Mouse (Mus musculus) 3134 (cell line): ENCODE data around the gene Rrm1.
"Not testable (repeated sequence)": the region's sequence is repeated elsewhere in the genome, so short reads cannot be mapped to it uniquely, and the experiment has no call there.

Source experiments
- DNase-seq: peaks from one replicate; pipeline ENCODE4 v3.0.0-alpha.2; 2011; ENCODE audit warnings: low spot score; ENCODE audit not compliant: insufficient read length; ENCODE audit errors: extremely low read depth

The Rrm1 gene

DNA sequence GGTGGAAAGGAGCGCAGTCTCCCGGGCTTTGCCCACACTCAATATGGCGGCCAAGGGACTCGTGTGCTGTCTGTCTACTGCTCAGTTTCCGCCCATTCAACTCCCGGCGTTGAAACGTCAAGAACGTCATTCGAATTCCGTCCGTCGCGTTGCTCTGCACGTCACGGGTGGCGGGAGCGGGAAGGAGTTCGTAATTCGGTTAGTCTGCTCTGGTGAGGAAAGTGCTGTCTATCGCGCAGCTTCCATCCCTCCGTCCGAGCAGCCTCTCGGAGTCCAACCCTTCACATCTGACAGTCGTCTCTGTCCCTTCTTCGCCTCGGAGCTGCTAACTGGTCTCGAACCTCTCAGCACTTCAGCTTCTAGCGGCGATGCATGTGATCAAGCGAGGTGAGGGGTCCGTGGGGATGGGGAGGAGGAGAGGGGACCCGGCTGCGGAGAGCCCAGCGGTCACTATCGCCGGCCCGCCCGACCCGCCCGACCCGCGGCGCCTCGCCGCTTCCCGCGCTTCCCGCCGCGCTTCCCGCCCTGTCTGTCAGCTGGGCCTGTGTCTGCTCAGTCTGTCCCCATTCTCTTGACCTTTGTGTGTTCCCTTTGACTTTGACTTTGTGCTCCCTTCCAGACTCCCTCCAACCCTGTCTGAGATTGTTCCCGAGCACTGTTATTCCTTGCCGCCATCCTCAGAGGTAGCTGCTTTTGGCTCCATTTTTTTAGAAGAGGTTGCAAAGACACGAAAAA is at the start of gene Rrm1:
Gene Rrm1, plus strand, starts transcription at position 39 of the 735 bp plus-strand sequence.
- peak; percentile 92 for DNase-seq

DNA sequence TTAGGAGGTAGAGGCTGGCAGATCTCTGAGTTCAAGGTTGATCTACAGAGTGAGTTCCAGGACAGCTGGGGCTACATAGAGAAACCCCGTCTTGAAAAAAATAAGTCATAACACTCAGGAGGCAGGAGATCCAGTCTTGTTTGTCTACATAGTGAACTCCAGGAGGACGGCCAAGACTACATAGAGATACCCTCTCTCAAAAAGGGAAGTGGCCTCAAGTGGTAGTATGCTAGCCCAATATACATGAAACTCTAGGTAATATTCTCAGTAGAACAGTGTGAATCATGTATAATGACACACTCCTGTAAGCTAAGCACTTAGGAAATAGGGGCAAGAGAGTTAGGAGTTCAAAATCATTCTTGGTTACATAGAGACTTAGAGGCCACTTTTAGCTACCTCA is 47.6 kb upstream of the Rrm1 start:
- DNase-seq, result no peak

GRCm38 (mm10) chr7:102395894-102396293 is 45.6 kb upstream of the Rrm1 start:
- no peak for DNase-seq

DNA sequence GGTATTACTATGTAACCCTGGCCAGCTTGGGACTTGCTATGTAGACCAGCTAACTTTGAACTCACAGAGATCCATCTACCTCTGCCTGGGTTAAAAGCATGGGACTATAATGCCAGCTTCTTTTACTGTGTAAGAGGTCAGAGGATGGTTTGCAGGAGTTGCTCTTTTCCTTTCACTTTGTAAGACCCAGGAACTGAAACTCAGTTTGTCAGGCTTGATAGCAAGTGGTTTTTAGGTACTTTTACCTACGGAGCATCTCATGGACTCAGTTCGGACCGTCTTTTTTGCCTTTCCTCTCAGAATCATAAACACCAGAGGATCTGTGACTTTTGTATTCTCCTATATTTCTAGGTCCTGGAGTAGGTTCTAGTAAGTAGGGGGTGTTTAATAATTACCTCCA is 45.2 kb upstream of the Rrm1 start:
- no peak for DNase-seq

DNA sequence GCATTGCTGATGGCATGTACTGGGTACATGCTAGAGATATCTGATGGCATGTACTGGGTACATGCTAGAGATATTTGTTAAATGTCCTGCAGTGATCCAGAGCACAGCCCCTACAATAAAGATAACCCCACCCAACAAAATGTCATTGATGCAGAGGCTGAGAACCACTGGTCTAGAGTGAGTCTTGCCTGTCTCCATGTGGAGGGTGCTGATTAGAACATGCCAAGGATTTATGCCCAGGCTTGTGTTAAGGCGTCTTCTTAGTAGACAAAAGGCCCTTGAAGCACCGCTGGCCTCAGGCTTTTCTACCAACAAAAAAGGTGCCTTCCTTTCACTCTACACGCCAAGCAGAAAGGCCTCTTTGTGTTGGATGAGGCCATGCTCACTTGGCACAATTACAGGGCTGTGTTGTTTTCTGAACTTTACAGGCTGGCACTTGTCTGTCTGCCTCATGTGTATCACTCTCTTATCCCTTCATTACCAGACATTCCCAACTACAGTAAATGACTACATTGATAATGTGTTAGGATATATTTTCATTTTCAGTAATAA is 42.2 kb upstream of the Rrm1 start:
- DNase-seq, result no peak

GRCm38 (mm10) chr7:102404118-102404517 is 37.4 kb upstream of the Rrm1 start:
- DNase-seq, result no peak

DNA sequence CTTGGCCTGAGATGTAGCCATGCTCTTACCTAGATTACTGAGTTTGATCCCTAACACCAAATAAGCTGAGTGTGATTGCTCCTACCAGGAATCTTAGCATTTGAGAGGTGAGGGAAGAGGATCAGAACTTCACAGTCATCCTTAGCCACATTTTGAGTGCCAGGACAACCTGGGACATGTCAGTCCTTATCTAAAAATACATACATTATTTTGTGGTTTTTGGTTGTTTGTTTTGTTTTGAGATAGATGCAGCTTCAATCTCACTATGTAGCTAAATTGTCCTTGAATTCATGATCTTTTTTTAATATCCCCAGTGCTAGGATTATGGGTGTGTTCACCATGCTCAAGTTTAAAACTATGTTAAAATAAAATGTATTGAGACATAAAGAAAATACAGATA is 34.1 kb upstream of the Rrm1 start:
- no peak for DNase-seq

DNA sequence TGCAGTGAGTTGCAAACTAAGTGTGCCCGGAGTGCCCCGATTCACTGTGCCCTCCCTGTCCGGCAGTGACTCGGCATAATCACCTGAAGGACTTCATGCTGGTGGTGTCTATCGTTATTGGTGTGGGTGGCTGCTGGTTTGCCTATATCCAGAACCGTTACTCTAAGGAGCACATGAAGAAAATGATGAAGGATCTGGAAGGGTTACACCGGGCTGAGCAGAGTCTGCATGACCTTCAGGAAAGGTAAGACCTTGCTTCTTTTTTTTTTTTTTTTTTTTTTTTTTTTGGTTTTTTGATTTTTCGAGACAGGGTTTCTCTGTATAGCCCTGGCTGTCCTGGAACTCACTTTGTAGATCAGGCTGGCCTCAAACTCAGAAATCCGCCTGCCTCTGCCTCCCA is 26.2 kb upstream of the Rrm1 start:
- DNase-seq, result not testable (repeated sequence)

GRCm38 (mm10) chr7:102415841-102416240 is 25.7 kb upstream of the Rrm1 start:
- DNase-seq, result no peak

DNA sequence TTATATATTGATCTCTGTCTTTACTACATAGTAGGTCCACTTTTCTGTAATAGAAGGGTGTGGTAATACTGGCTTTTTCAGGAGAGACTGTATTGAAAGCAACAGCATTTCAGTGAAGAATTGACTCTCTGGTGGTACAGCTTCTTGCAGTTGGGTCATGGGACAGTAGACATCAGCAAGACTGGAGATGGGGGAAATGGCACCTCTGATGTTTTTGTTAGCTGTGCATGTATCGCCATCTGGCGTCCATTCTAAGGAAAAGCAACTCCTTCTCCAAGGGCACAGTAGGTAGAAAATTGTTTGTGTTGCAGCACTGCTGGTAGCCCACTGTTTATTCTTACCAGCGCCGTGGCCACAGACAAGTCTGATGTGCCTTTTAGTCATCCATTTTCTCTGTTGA is 24.1 kb upstream of the Rrm1 start:
- DNase-seq, result peak; percentile 19

GRCm38 (mm10) chr7:102422036-102422435 is 19.5 kb upstream of the Rrm1 start:
- DNase-seq, result no peak

DNA sequence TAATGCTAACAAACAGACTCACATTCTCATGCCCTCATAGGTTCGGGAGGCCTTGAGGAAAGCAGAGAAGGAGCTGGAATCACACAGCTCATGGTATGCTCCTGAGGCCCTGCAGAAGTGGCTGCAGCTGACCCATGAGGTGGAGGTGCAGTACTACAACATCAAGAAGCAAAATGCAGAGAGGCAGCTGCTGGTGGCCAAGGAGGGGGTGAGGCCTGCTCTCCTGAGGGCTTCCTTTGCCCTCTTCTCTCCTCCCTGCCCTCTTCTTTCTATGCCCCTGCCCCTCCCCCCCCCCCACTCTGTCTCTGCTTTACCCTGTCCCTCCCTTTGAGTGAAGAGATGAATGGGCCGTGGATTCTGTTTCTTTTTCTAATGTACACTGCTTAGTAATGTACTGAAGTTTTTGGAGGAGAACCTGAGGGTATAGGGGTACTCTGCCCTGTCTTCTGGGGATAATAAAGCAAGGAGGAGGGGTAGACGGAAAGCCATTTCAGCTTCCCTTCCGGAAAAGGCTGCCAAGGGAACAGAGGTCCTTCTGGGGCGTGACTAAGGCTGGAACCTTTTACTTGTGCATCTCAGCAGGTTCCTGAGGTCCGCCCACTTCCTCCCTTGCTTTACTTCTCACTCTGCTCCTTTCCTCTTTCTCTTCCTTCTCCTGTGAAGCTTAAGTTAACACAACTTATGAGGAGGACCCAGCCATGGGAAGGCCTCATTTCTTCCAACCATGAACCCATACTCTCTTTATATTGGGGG is 15.4 kb upstream of the Rrm1 start:
- no peak for DNase-seq

DNA sequence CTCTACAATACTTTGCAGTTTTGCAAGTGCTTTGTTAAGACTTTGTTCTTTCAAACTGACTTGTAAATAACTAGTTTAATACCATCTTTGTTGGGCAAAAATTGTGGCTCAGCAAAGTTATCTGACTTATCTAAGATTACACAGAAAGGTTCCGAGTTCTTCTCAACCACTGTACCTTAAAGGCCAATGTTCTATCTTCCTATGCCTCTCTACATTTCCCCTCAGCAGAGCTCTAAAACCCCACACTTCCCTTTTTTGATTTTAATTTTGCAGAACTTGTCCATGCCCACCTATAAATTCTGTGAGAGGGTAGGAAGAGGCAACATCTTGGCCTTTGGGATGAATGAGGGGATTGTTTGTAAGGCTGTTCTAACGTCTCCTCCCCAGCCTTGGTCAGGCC is 7.2 kb upstream of the Rrm1 start:
- DNase-seq, result no peak

DNA sequence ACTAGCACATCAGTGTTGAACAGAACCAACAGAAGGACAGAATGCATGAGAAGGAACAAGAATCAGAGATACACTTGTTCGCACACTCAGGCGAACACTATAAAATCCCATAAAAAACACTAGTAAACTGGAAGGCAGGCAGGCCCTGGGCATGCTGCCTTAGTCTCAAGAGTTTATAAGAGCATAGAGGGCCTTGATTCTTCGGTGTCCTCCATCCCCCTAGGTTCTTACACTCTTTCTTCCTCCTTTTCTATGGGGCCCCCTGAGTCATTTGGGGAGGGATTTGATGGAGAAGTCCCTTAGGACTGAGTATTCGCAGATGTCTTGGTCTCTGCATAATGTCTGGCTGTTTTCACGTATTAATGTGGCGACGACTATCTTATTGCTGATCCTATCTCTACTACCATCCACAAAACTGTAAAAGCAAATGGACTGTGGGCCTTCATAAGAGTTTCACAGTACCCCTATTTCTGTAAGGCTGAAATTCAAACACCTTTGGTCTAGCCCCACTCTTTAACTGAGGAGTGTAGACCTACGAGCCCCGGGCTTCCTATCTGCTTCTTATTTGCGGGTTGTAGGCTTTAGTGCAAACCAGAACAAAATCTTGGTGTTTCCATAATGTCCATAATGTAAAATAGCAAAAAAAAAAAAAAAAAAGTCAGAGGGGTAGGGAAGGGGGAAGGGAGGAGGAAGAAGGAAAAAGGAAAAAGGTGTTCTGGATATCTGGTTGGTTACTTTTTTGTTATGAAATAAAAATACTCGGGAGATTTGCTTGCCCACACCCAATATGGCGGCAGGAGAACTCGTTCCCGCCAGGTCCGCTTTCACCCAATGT is 456 bp upstream of the Rrm1 start:
- DNase-seq, result no peak

GRCm38 (mm10) chr7:102442432-102442831 is 937 bp downstream of the Rrm1 start:
- DNase-seq, result no peak

DNA sequence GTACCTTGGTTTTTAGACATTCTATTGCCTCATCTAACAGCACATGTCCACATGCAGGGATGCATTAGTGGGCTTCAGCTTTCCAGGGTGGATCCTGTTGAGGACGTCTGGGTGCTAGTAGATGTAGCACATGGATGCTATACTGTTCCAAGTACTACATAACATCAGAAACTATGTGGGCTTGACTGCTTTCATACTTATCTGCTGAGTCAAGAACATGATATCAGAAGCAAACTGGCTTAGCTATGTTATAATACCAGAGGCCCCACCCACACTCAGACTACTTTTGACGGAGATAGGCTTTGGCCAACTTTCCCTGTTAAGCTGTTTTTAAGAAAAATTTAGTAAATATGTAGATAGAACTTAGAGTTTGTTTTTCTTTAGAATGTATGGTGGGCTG is 2.8 kb downstream of the Rrm1 start:
- no peak for DNase-seq

- DNase-seq, result no peak
These were observed 4.9 kb downstream of the Rrm1 start for GRCm38 (mm10) chr7:102446438-102446837.

- no peak for DNase-seq
These were observed 17.3 kb downstream of the Rrm1 start for GRCm38 (mm10) chr7:102458618-102459380.

- no peak for DNase-seq
These were observed 26.1 kb downstream of the Rrm1 start for GRCm38 (mm10) chr7:102467566-102467965.

DNA sequence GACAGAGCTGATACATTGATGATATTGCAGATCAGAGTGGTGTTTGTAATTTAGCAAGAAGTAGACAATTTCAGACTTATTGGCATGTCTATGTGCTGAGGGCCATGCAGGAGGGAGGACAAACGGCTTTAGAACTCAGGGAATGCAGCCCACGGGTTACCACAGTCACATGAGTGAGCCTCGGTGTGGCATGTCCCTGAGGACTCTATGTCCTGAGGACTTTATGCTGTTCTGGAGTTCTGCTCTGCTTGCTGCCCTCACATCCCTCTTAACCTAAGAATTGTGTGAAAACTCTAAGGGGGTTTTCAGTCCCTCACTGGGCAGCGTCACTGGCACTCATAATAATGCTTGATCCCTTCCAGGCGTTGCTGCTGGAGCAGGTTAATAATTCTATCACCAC is 31.2 kb downstream of the Rrm1 start:
- DNase-seq, result no peak
